Mouse (Mus musculus) layer of hippocampus, adult 18-20 months (tissue): Measurements from ENCODE around the gene Mgat1. TPM values are rescaled to one million over a fixed set of nuclear protein-coding genes. Genes with fewer than 3 reads are reported as not detected.
"Not testable (repeated sequence)": the region's sequence is repeated elsewhere in the genome, so short reads cannot be mapped to it uniquely, and the experiment has no call there.

Source experiments
- DNase-seq, 2 experiments: peaks; one replicate each; pipeline ENCODE4 v3.0.0; 2022; ENCODE audit warnings: low spot score in 2 of 2
- total RNA-seq, 2 experiments: library from RNA; stranded (reverse); gene quantifications; 2 replicates each; pipeline ENCODE4 v1.2.3; 2021

The Mgat1 gene
- total RNA-seq, 2 experiments from 2014 or later: 56.0 to 60.7 TPM

- DNase-seq: no peak
Measured at GRCm38 (mm10) chr11:49262286-49262685, 18.3 kb downstream of the Mgat1 start.

- no peak for DNase-seq
Measured at GRCm38 (mm10) chr11:49263149-49263548, 19.2 kb downstream of the Mgat1 start.

DNA sequence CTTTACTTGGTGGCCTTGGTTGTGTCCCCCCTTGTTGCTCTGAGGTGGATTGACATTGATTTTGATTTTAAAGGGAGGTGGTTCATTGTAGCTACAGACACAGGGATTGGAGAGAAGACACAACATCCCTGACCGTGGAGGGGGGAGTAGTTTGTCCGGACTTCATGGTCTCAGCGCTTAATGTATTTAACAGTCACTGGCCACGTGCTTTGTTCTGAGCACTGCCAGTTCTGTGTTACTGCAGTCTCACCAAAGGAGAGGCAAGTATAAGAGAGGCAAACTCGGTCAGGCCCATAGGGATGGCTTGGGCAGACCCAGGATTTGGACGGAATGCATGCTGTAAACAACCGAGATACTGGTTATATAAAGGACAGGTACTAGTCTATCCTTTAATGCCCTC lies 20.1 kb downstream of the Mgat1 start:
- DNase-seq: no peak

GRCm38 (mm10) chr11:49264622-49265021 lies 20.6 kb downstream of the Mgat1 start:
- DNase-seq: no peak

DNA sequence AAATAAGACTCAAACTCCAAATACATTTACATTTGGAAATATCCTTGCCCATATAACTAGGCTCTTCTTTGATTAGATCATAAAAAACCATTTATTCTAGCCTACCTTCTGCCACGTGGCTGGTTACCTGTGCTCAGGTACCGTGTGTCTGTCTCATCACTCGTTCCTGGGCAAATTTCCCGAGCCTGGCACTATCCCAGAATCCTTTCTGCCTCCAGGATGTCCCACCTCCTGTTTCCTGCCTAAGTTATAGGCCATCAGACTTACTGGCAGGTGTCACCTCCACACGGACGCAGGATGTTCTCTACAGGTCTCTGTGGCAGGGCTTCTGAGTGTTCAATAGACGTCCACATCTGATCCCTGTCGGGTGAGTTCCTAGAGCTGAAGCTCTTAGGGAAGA lies 21.1 kb downstream of the Mgat1 start:
- no peak for DNase-seq

DNA sequence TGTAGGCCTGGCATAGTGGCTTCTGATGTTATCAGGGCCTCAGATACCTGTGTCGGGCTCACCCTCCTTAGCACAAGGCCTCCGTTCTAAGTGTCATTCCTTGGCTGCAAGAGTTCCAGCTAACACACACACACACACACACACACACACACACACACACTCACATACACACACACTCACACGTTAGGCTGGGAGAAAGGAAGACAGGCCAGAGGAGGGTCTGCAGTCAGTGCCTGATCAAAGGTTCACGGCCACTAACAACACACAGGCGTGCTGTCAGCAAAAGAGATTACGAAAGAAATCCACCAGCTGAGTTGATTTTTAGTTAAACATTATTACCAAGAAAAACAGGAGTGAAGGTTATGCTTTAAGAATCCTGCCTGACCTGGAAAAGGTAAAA lies 22.7 kb downstream of the Mgat1 start:
- DNase-seq: no peak

DNA sequence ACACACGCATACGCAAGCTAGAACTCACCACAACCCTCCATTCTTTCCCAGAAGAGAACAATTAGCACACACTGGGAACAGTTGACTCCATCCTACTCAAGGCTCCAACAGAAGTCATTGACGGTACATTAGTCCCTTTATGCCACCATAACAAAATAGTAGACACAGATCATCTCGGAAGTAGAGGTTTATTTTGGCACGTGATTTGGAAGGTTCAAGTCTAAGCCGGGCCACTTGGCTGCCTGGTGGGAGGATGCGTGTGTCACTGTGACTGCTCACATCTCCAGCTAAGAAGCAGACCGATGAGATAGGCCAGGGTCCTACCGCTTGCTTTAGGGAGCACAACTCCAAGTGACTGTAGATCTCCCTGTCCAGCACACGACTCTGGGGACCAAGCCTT lies 23.3 kb downstream of the Mgat1 start:
- no peak for DNase-seq

GRCm38 (mm10) chr11:49267970-49268579 lies 24.1 kb downstream of the Mgat1 start:
- no peak for DNase-seq

GRCm38 (mm10) chr11:49269761-49270160 lies 25.8 kb downstream of the Mgat1 start:
- DNase-seq: no peak

DNA sequence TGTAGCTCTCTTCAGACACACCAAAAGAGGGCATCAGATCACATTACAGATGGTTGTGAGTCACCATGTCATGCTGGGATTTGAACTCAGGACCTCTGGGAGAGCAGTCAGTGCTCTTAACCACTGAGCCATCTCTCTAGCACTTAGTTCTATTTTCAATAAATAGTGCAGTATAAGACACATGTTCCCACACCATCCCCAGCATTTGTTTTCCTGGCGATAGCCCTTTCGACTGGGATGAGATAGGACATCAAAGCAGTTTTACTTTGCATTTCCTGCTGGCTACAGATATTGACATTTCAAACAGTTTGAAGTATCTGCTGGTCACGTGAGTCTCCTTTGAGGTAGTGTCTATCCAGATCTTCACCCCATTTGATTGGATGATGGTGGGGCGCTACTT lies 26.4 kb downstream of the Mgat1 start:
- no peak for DNase-seq

DNA sequence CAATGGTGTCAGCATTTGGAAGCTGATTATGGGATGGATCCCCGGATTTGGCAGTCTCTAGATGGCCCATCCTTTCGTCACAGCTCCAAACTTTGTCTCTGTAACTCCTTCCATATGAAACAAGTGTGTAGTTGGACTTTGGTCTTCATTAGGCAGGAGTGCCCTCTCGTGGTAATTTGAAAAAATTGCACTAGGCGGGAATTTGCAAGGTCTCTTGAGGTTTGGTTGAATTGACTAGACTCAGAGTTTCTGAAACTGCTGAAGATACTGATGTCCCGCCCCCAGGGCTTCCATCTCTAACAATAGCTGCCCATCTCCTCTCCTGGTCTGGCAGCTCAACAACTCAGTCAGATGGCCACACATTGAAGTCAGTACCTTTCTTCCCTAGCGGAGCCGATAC lies 27.3 kb downstream of the Mgat1 start:
- DNase-seq: peak in 1 of 2 experiments; percentile 52

- no peak for DNase-seq
Measured at GRCm38 (mm10) chr11:49273834-49274519, 30.0 kb downstream of the Mgat1 start.

GRCm38 (mm10) chr11:49278222-49278621 lies 34.2 kb downstream of the Mgat1 start, which contains the start of gene Olfr1393:
Olfr1393 (plus strand) TSS chr11:49278304.
- DNase-seq: no peak

DNA sequence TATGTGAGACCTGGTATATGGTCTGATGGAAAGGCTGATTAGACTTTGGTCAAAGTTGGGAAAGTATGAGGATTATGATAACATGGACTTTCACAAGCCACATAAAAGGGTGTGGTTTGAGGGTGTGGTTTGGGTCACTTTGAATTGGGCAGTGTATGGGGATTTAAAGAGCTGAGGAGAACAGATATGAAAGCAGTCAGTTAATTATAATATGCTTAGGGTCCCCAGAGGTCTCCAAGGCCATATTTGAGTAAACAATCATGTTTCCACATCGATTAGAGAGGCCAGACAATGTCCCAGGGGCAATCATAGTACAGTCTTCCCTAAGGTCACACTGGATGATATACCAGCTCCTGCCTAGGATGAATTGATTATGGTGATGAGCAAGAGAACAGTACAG lies 41.0 kb downstream of the Mgat1 start, which contains the start of gene Olfr1392:
Gene Olfr1392, plus strand, starts transcription at position 301 of the 400 bp plus-strand sequence.
- DNase-seq: not testable (repeated sequence)

GRCm38 (mm10) chr11:49287251-49287650 lies 43.3 kb downstream of the Mgat1 start:
- DNase-seq: no peak

- DNase-seq: peak; percentile 28 to 65
Measured at GRCm38 (mm10) chr11:49292777-49293176, 48.8 kb downstream of the Mgat1 start.

DNA sequence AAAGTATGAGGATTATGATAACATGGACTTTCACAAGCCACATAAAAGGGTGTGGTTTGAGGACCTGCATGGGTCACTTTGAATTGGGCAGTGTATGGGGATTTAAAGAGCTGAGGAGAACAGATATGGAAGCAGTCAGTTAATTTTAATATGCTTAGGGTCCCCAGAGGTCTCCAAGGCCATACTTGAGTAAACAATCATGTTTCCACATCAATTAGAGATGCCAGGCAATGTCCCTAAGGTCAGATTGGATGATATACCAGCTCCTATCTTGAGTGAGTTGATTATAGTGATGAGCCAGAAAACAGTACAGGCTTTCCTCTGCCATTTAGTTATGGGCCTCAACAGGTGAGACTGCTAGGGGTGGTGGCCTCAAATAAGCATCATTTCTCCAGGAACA lies 60.5 kb downstream of the Mgat1 start, which contains the start of gene Olfr10:
Gene Olfr10, plus strand, starts transcription at position 301 of the 400 bp plus-strand sequence.
- no peak for DNase-seq

DNA sequence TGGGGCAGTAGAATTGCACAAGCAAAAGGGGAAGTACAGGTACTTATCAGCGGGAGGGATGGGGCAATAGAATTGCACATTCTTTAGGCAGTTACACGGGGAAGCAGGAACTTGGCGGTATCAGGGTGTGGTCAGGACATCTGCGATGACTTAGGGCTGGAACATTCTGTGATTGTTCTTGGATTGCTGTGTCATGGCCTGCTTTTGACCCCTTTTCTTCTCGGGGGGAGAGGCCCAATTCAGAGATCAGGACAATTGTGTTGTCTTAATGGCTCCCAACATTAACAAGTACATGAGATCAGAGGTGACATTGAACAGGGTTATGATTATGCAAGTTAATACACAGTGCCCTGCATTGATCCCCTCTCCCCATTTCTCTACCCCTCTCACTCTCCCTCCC lies 64.6 kb downstream of the Mgat1 start:
- DNase-seq: not testable (repeated sequence)

Other genes with a start within 250 kb of the Mgat1 start
- gene 9930111J21Rik2, start 192.9 kb upstream of the Mgat1 start, total RNA-seq: 1 to 10 TPM; 1.1 to 1.4 TPM
- not detected for gene Tgtp2, start 180.0 kb upstream of the Mgat1 start, total RNA-seq
- under 1 TPM; 0.40 to 0.51 TPM for gene Ifi47, start 167.6 kb upstream of the Mgat1 start, total RNA-seq
- not detected for gene Olfr1396, start 129.3 kb upstream of the Mgat1 start, total RNA-seq
- not detected for gene Olfr1395, start 101.9 kb upstream of the Mgat1 start, total RNA-seq
- not detected for gene Olfr1394, start 89.8 kb upstream of the Mgat1 start, total RNA-seq
- gene Btnl9, start 57.0 kb upstream of the Mgat1 start, total RNA-seq: not detected
- 10 to 100 TPM; 48.6 to 49.6 TPM for gene Zfp62, start 40.9 kb upstream of the Mgat1 start, total RNA-seq
- not detected for gene Olfr1393, start 34.1 kb downstream of the Mgat1 start, total RNA-seq
- gene Olfr1392, start 41.1 kb downstream of the Mgat1 start, total RNA-seq: under 1 TPM in 1 of 2 experiments, not detected in 1; 0.10 TPM
- gene Olfr10, start 60.5 kb downstream of the Mgat1 start, total RNA-seq: not detected
- gene Olfr1391, start 78.6 kb downstream of the Mgat1 start, total RNA-seq: not detected
- gene Olfr1390, start 91.0 kb downstream of the Mgat1 start, total RNA-seq: not detected
- not detected for gene Olfr1389, start 178.9 kb downstream of the Mgat1 start, total RNA-seq
- under 1 TPM; 0.43 to 0.47 TPM for gene Olfr1388, start 192.4 kb downstream of the Mgat1 start, total RNA-seq
- not detected for gene Olfr1387, start 211.2 kb downstream of the Mgat1 start, total RNA-seq
- gene Olfr1386, start 220.9 kb downstream of the Mgat1 start, total RNA-seq: not detected
- gene Olfr1385, start 244.9 kb downstream of the Mgat1 start, total RNA-seq: not detected